Mouse (Mus musculus): ENCODE data around the gene Snx17. TPM values are rescaled to one million over a fixed set of nuclear protein-coding genes. Genes with fewer than 3 reads are reported as not detected.

The Snx17 gene
- polyA plus RNA-seq, 1 experiment from 2014 or later = 124 TPM

- DNase-seq (ENCODE audit: low spot score) (peak; percentile 12), ATAC-seq (ENCODE audit: low read depth) (peak; percentile 51)
- peak overlapping the region; percentile 77 for H3K9ac ChIP-seq (ENCODE audit: low read depth, low read length)
- H3K27me3 ChIP-seq (replicated peaks; ENCODE audit: control insufficient read depth, insufficient read depth, low read length) = no peaks in the 10 kb centered on the region
- peaks cover 10% of the 10 kb centered on the region; the same call in 1 of the 2 replicates for H3K4me1 ChIP-seq (ENCODE audit: control insufficient read depth, insufficient read depth, low read length)
- peak overlapping the region; percentile 83 for H3K4me3 ChIP-seq (ENCODE audit: low read depth, low read length)
- H3K4me2 ChIP-seq (ENCODE audit: low read depth, low read length) = peak overlapping the region; percentile 78
- H3K36me3 ChIP-seq (ENCODE audit: control insufficient read depth, insufficient read depth, low read length) = peaks cover 7% of the 10 kb centered on the region
- WGBS = under 1% methylated on average over 22 of the region's 25 CpGs
- no peaks in the 10 kb centered on the region for H3K9me3 ChIP-seq (ENCODE audit: control insufficient read depth, low read length)
- peak overlapping the region; percentile 97 for H3K27ac ChIP-seq (replicated peaks; ENCODE audit: low read depth, low read length)
Observed at GRCm38 (mm10) chr5:31179301-31179765, 13.7 kb upstream of the Snx17 start.

GRCm38 (mm10) chr5:31179766-31180630 is 13.0 kb upstream of the Snx17 start, which contains the start of the genes Gm29609 and Gtf3c2:
Gene Gm29609, minus strand, starts transcription at chr5:31179911.
Gene Gtf3c2, minus strand, starts transcription at chr5:31180144.
- H3K4me1 ChIP-seq (ENCODE audit: control insufficient read depth, insufficient read depth, low read length) = peaks cover 10% of the 10 kb centered on the region; the same call in 1 of the 2 replicates
- H3K9me3 ChIP-seq (ENCODE audit: control insufficient read depth, low read length) = no peaks in the 10 kb centered on the region
- under 1% methylated on average over 51 of the region's 59 CpGs for WGBS
- ATAC-seq (ENCODE audit: low read depth) (peak; percentile 98), DNase-seq (ENCODE audit: low spot score) (peak; percentile 98)
- H3K4me3 ChIP-seq (ENCODE audit: low read depth, low read length) = peak within 1 kb of the TSS; percentile 83
- no peaks in the 10 kb centered on the region for H3K27me3 ChIP-seq (replicated peaks; ENCODE audit: control insufficient read depth, insufficient read depth, low read length)
- peak within 1 kb of the TSS; percentile 97 for H3K27ac ChIP-seq (replicated peaks; ENCODE audit: low read depth, low read length)
- peaks cover 4% of the 10 kb centered on the region; the same call in 1 of the 2 replicates for H3K36me3 ChIP-seq (ENCODE audit: control insufficient read depth, insufficient read depth, low read length)
- H3K4me2 ChIP-seq (ENCODE audit: low read depth, low read length) = peak within 1 kb of the TSS; percentile 78
- peak within 1 kb of the TSS; percentile 77 for H3K9ac ChIP-seq (ENCODE audit: low read depth, low read length)

- Histone ChIP-seq H3K4me1 (ENCODE audit: control insufficient read depth, insufficient read depth, low read length) (peaks cover 10% of the 10 kb centered on the region; the same call in 1 of the 2 replicates), H3K4me2 (ENCODE audit: low read depth, low read length) (no peak overlapping the region; the same call in 1 of the 2 replicates), H3K27ac (replicated peaks; ENCODE audit: low read depth, low read length) (peak overlapping the region; percentile 97; the same call in 1 of the 2 replicates), H3K36me3 (ENCODE audit: control insufficient read depth, insufficient read depth, low read length) (no peaks in the 10 kb centered on the region; the same call in 1 of the 2 replicates), H3K9ac (ENCODE audit: low read depth, low read length) (no peak overlapping the region), H3K4me3 (ENCODE audit: low read depth, low read length) (no peak overlapping the region), H3K9me3 (ENCODE audit: control insufficient read depth, low read length) (no peaks in the 10 kb centered on the region), H3K27me3 (replicated peaks; ENCODE audit: control insufficient read depth, insufficient read depth, low read length) (no peaks in the 10 kb centered on the region)
- ATAC-seq (ENCODE audit: low read depth) (no peak), DNase-seq (ENCODE audit: low spot score) (no peak)
- WGBS = 93% methylated on average over 9 of the region's 9 CpGs
Observed at GRCm38 (mm10) chr5:31181183-31181770, 11.8 kb upstream of the Snx17 start.

- WGBS = 58% methylated on average over 4 of the region's 4 CpGs
- ATAC-seq (ENCODE audit: low read depth) (no peak), DNase-seq (ENCODE audit: low spot score) (no peak)
- Histone ChIP-seq H3K27me3 (replicated peaks; ENCODE audit: control insufficient read depth, insufficient read depth, low read length) (no peaks in the 10 kb centered on the region), H3K27ac (replicated peaks; ENCODE audit: low read depth, low read length) (no peak overlapping the region), H3K9ac (ENCODE audit: low read depth, low read length) (no peak overlapping the region), H3K36me3 (ENCODE audit: control insufficient read depth, insufficient read depth, low read length) (peaks cover 20% of the 10 kb centered on the region), H3K4me3 (ENCODE audit: low read depth, low read length) (no peak overlapping the region), H3K9me3 (ENCODE audit: control insufficient read depth, low read length) (no peaks in the 10 kb centered on the region), H3K4me1 (ENCODE audit: control insufficient read depth, insufficient read depth, low read length) (peaks cover 8% of the 10 kb centered on the region; the same call in 1 of the 2 replicates), H3K4me2 (ENCODE audit: low read depth, low read length) (no peak overlapping the region)
Observed at GRCm38 (mm10) chr5:31183678-31184077, 9.3 kb upstream of the Snx17 start.

GRCm38 (mm10) chr5:31188223-31188840 is 4.7 kb upstream of the Snx17 start:
- Histone ChIP-seq H3K27me3 (replicated peaks; ENCODE audit: control insufficient read depth, insufficient read depth, low read length) (no peaks in the 10 kb centered on the region), H3K4me1 (ENCODE audit: control insufficient read depth, insufficient read depth, low read length) (peaks cover 4% of the 10 kb centered on the region), H3K9ac (ENCODE audit: low read depth, low read length) (no peak overlapping the region), H3K4me2 (ENCODE audit: low read depth, low read length) (no peak overlapping the region), H3K36me3 (ENCODE audit: control insufficient read depth, insufficient read depth, low read length) (peaks cover 45% of the 10 kb centered on the region), H3K4me3 (ENCODE audit: low read depth, low read length) (no peak overlapping the region), H3K9me3 (ENCODE audit: control insufficient read depth, low read length) (no peaks in the 10 kb centered on the region), H3K27ac (replicated peaks; ENCODE audit: low read depth, low read length) (no peak overlapping the region)
- no peak for DNase-seq (ENCODE audit: low spot score)
- 71% methylated on average over 4 of the region's 4 CpGs for WGBS
- no peak for ATAC-seq (ENCODE audit: low read depth)

- Histone ChIP-seq H3K27me3 (replicated peaks; ENCODE audit: control insufficient read depth, insufficient read depth, low read length) (no peaks in the 10 kb centered on the region), H3K4me2 (ENCODE audit: low read depth, low read length) (no peak overlapping the region), H3K9ac (ENCODE audit: low read depth, low read length) (no peak overlapping the region), H3K9me3 (ENCODE audit: control insufficient read depth, low read length) (no peaks in the 10 kb centered on the region), H3K36me3 (ENCODE audit: control insufficient read depth, insufficient read depth, low read length) (peaks cover 58% of the 10 kb centered on the region), H3K4me1 (ENCODE audit: control insufficient read depth, insufficient read depth, low read length) (peaks cover 9% of the 10 kb centered on the region), H3K27ac (replicated peaks; ENCODE audit: low read depth, low read length) (no peak overlapping the region), H3K4me3 (ENCODE audit: low read depth, low read length) (no peak overlapping the region)
- WGBS = 90% methylated on average over 9 of the region's 9 CpGs
- no peak for ATAC-seq (ENCODE audit: low read depth)
- no peak for DNase-seq (ENCODE audit: low spot score)
Observed at GRCm38 (mm10) chr5:31190201-31190600, 2.8 kb upstream of the Snx17 start.

- DNase-seq (ENCODE audit: low spot score) = peak; percentile 78
- H3K27me3 ChIP-seq (replicated peaks; ENCODE audit: control insufficient read depth, insufficient read depth, low read length) = no peaks in the 10 kb centered on the region
- ATAC-seq (ENCODE audit: low read depth) = peak; percentile 56
Observed at GRCm38 (mm10) chr5:31192045-31192938, 735 bp upstream of the Snx17 start.

More at GRCm38 (mm10) chr5:31192045-31192938, 735 bp upstream of the Snx17 start:
- peak overlapping the region; percentile 86 for H3K4me3 ChIP-seq (ENCODE audit: low read depth, low read length)
- H3K27ac ChIP-seq (replicated peaks; ENCODE audit: low read depth, low read length) = peak overlapping the region; percentile 75
- peak overlapping the region; percentile 75 for H3K4me2 ChIP-seq (ENCODE audit: low read depth, low read length)
- H3K9ac ChIP-seq (ENCODE audit: low read depth, low read length) = peak overlapping the region; percentile 87
- WGBS = 20% methylated on average over 30 of the region's 42 CpGs
- H3K4me1 ChIP-seq (ENCODE audit: control insufficient read depth, insufficient read depth, low read length) = peaks cover 9% of the 10 kb centered on the region
- peaks cover 73% of the 10 kb centered on the region for H3K36me3 ChIP-seq (ENCODE audit: control insufficient read depth, insufficient read depth, low read length)
- no peaks in the 10 kb centered on the region for H3K9me3 ChIP-seq (ENCODE audit: control insufficient read depth, low read length)
